Mouse (Mus musculus) limb, embryonic 14.5 days (tissue): ENCODE data around the gene Alk. TPM values are rescaled to one million over a fixed set of nuclear protein-coding genes. Genes with fewer than 3 reads are reported as not detected.

Experiments used
- ATAC-seq: fragments of 200-750 bp; cut with Nextera tagmentation; 2 replicates; pipeline ENCODE4 v1.8.0; 2017; ENCODE audit warnings: low read depth, moderate number of reproducible peaks, moderate TSS enrichment; ENCODE audit not compliant: low FRiP score
- DNase-seq: peaks from one replicate; pipeline ENCODE4 v3.0.0-alpha.2; 2015; ENCODE audit warnings: low spot score
- H3K27ac ChIP-seq: fragments of 300-500 bp; sonication (generic); replicated peaks from 2 replicates; pipeline ENCODE4 v1.5.1; 2014; ENCODE audit warnings: low read depth, mild to moderate bottlenecking, low read length, moderate library complexity, mixed read lengths
- H3K27me3 ChIP-seq: fragments of 300-500 bp; sonication (generic); 2 replicates; pipeline ENCODE4 v1.6.1; 2014; ENCODE audit warnings: low read length, mixed read lengths; ENCODE audit not compliant: control insufficient read depth, insufficient read depth
- H3K36me3 ChIP-seq: fragments of 300-500 bp; sonication (generic); 2 replicates; pipeline ENCODE4 v1.6.1; 2014; ENCODE audit warnings: mild to moderate bottlenecking, low read length, moderate library complexity, mixed read lengths; ENCODE audit not compliant: control insufficient read depth, insufficient read depth
- H3K4me1 ChIP-seq: fragments of 300-500 bp; sonication (generic); 2 replicates; pipeline ENCODE4 v1.6.1; 2014; ENCODE audit warnings: antibody characterized with exemption, low read length, mixed read lengths; ENCODE audit not compliant: control insufficient read depth, insufficient read depth
- H3K4me2 ChIP-seq: fragments of 300-500 bp; sonication (generic); replicated peaks from 2 replicates; pipeline ENCODE4 v1.6.1; 2014; ENCODE audit warnings: low read depth, mild to moderate bottlenecking, low read length, moderate library complexity; ENCODE audit not compliant: severe bottlenecking
- H3K4me3 ChIP-seq: fragments of 300-500 bp; sonication (generic); replicated peaks from 2 replicates; pipeline ENCODE4 v1.5.1; 2014; ENCODE audit warnings: low read length
- H3K9ac ChIP-seq: fragments of 300-500 bp; sonication (generic); 2 replicates; pipeline ENCODE4 v1.6.1; 2014; ENCODE audit warnings: mild to moderate bottlenecking, low read depth, low read length, moderate library complexity; ENCODE audit not compliant: severe bottlenecking
- H3K9me3 ChIP-seq: fragments of 300-500 bp; sonication (generic); 2 replicates; pipeline ENCODE4 v1.6.1; 2016; ENCODE audit warnings: low read length; ENCODE audit not compliant: control insufficient read depth
- POLR2A ChIP-seq: fragments of 200-500 bp; IDR thresholded peaks from 2 replicates; pipeline ENCODE4 v1.8.0; 2012; ENCODE audit warnings: inconsistent platforms, mild to moderate bottlenecking, moderate library complexity, borderline replicate concordance; ENCODE audit not compliant: insufficient read depth, insufficient read length; ENCODE audit errors: extremely low read depth
- WGBS: fragments of 180-500 bp; shearing (Covaris S2); extraction: QIAGEN DNeasy Blood & Tissue Kit; methylation state at CpG from one replicate; pipeline ENCODE4 v1.1.7; 2014; 5-methylcytosine and 5-hydroxymethylcytosine counted together
- polyA plus RNA-seq, 2 experiments: library from polyadenylated mRNA; depleted of rRNA in 1 of 2; stranded (reverse) in 1 of 2; unstranded in 1 of 2; fragments of >200 nt; fragmentation: Nextera tagmentation in 1 of 2; extraction: Ambion mirVana in 1 of 2; gene quantifications; 2 replicates each; pipeline versions ENCODE4 v1.2.1 to v1.2.3; 2012 to 2014

Gene Alk
- polyA plus RNA-seq, 2 experiments, result 0.43 to 0.45 TPM

DNA sequence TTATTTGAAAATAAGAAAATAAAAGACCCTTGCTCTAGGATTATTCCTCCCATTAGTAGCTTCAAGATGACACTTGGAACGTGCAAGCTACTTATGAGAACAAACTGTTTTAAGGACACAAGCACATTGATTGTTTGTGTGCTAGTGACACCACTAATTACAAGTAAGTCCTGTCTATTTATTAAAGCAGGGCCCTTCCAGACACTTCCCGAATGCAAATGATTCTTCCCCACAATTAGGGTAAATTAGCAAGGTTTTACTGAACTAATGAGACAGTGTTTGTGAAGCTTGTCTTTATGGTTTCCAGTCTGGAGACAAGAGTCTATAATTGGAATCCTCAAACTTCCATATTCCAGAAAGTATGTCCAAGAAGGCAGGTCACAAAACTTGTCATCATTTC lies 523.0 kb downstream of the Alk start:
- H3K27me3 ChIP-seq, result no peaks in the 10 kb centered on the region
- H3K27ac ChIP-seq, result no peak overlapping the region
- no peaks in the 10 kb centered on the region for H3K9me3 ChIP-seq
- no peak overlapping the region for H3K9ac ChIP-seq
- 68% methylated on average over 2 of the region's 2 CpGs for WGBS
- no peaks in the 10 kb centered on the region for H3K36me3 ChIP-seq
- ATAC-seq (no peak), DNase-seq (no peak)
- H3K4me1 ChIP-seq, result no peaks in the 10 kb centered on the region
- TF ChIP-seq POLR2A, result no peak
- no peak overlapping the region for H3K4me3 ChIP-seq
- H3K4me2 ChIP-seq, result no peak overlapping the region

DNA sequence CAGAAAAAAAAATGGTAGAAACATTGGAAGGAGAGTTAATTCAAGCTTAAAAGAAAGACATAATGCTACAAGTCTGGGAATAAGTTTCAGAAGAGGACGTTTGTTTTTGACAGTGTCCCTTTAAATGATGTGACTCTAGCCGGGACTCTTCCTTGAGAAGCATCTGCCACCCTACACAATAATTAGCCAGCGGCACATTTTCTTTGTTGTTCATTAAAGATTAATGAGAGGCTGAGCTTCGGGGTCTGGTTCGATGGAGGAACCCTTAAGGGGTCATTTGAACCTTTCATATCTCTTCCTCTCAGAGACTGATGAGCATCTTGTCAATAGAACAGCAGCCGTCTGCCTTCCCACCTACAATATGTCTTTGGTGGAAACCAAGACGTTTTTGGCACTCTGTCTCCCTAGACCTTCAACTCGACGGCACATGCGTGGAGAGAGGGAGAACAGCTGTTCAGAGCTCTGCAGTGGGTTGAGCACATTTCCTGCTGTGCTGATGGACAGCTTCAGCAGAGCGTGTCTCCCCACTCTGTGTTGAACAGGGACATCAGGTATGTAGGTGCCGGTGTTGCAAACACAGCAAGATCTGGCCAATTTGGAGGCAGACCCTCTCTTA lies 528.0 kb downstream of the Alk start:
- no peaks in the 10 kb centered on the region for H3K9me3 ChIP-seq
- H3K36me3 ChIP-seq, result no peaks in the 10 kb centered on the region
- DNase-seq (no peak), ATAC-seq (no peak)
- WGBS, result 32% methylated on average over 12 of the region's 12 CpGs
- no peak overlapping the region for H3K9ac ChIP-seq
- no peaks in the 10 kb centered on the region for H3K27me3 ChIP-seq
- H3K4me2 ChIP-seq, result no peak overlapping the region
- H3K4me1 ChIP-seq, result no peaks in the 10 kb centered on the region
- no peak for TF ChIP-seq POLR2A
- no peak overlapping the region for H3K4me3 ChIP-seq
- H3K27ac ChIP-seq, result no peak overlapping the region

DNA sequence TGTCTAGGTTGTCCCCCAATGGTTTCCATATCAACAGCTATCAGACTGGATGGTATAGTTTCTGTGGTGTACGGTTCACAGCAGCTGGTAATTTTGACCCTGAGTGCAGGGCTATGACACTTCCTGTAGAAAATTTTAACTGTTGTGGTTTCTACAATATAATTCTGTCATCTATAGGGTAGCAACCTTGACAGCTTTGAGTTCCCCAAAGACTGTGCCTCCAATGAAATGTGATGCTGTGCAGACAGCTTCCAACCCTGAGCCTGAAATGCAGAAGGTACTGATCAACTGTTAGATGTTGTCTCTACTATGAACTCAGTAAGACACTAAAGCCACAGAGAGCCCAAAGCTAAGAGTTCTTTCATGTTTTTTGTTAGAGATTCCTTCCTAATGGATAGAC lies 532.6 kb downstream of the Alk start:
- no peak for ATAC-seq
- DNase-seq, result no peak
- Histone ChIP-seq H3K4me1 (no peaks in the 10 kb centered on the region), H3K9me3 (no peaks in the 10 kb centered on the region), H3K27me3 (no peaks in the 10 kb centered on the region), H3K4me3 (no peak overlapping the region), H3K27ac (no peak overlapping the region), H3K36me3 (no peaks in the 10 kb centered on the region), H3K4me2 (no peak overlapping the region), H3K9ac (no peak overlapping the region)
- WGBS, result 56% methylated on average over 1 of the region's 1 CpGs
- TF ChIP-seq POLR2A, result no peak

DNA sequence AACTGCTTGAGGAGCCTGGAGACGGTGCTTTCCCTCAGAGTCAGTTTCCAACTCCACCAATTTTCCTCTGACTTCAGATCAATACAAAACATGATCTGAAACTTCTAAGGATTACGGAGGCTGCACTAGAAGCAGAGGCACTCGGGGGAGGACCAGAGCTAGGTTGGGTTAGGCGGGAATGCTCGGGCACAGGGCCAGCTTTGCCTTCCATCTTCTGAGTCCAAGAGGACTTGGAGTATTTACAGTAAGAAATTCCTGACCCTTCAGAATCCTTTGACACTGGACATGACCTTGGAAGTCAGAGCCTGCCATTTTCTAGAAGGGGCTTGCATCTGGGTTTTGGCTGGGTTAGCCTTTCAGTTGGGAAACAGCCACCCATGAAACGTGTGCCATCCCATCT lies 536.3 kb downstream of the Alk start:
- no peak overlapping the region for H3K4me3 ChIP-seq
- no peaks in the 10 kb centered on the region for H3K36me3 ChIP-seq
- 83% methylated on average over 6 of the region's 6 CpGs for WGBS
- no peak for DNase-seq
- no peaks in the 10 kb centered on the region for H3K9me3 ChIP-seq
- H3K27me3 ChIP-seq, result no peaks in the 10 kb centered on the region
- H3K27ac ChIP-seq, result no peak overlapping the region
- H3K4me2 ChIP-seq, result no peak overlapping the region
- no peaks in the 10 kb centered on the region for H3K4me1 ChIP-seq
- no peak overlapping the region for H3K9ac ChIP-seq
- no peak for ATAC-seq
- no peak for TF ChIP-seq POLR2A

DNA sequence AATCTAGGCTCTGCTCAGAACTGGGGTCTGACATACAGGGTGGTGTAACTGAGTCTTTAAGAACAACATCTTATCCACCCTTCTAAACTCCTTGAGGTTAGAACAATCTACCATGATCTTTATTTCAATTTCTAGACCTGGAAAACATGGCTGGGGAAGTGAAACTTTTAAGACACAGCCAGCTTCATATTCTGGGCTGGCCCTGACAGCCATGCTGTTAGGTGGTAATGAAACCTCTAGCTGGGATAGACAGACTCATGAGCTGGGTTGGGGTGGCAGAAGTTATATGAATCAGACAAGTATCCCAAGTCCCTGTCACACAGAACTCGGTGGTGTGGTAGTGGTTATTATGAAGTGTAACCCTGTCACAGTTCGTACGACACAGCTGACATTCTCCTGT lies 541.4 kb downstream of the Alk start:
- Histone ChIP-seq H3K4me3 (no peak overlapping the region), H3K27ac (no peak overlapping the region), H3K9ac (no peak overlapping the region), H3K4me1 (no peaks in the 10 kb centered on the region), H3K4me2 (no peak overlapping the region), H3K9me3 (no peaks in the 10 kb centered on the region), H3K27me3 (no peaks in the 10 kb centered on the region), H3K36me3 (no peaks in the 10 kb centered on the region)
- no peak for TF ChIP-seq POLR2A
- no peak for DNase-seq
- no peak for ATAC-seq
- 89% methylated on average over 3 of the region's 3 CpGs for WGBS

DNA sequence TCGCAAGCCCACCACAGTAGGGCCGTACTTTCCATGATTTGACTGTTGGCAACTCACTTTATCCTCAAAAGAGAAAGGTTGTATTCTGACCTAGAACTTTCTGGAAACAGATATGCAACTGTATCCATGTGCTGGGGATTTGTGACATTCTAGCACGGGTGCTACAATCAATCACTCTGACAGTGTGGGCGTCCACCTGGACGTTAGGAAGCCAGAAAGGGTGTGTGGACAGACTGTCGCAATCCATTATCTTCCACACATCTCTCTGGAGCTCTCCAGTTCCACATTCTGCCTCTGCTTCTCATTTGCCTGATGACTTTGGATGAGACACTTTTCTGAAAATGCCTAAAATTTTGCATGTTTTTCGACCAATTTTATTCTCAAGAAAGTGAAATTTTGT lies 545.1 kb downstream of the Alk start:
- no peak overlapping the region for H3K27ac ChIP-seq
- no peak overlapping the region for H3K4me3 ChIP-seq
- no peak for DNase-seq
- H3K36me3 ChIP-seq, result no peaks in the 10 kb centered on the region
- H3K9ac ChIP-seq, result no peak overlapping the region
- H3K9me3 ChIP-seq, result no peaks in the 10 kb centered on the region
- WGBS, result 67% methylated on average over 7 of the region's 7 CpGs
- no peaks in the 10 kb centered on the region for H3K27me3 ChIP-seq
- H3K4me2 ChIP-seq, result no peak overlapping the region
- ATAC-seq, result no peak
- no peak for TF ChIP-seq POLR2A
- no peaks in the 10 kb centered on the region for H3K4me1 ChIP-seq
